Mouse (Mus musculus): ENCODE measurements around the gene Asxl2. TPM values are rescaled to one million over a fixed set of nuclear protein-coding genes. Genes with fewer than 3 reads are reported as not detected.

The Asxl2 gene
- total RNA-seq, 4 experiments from 2014 or later, result 15.8 to 19.9 (median 18.4) TPM

DNA sequence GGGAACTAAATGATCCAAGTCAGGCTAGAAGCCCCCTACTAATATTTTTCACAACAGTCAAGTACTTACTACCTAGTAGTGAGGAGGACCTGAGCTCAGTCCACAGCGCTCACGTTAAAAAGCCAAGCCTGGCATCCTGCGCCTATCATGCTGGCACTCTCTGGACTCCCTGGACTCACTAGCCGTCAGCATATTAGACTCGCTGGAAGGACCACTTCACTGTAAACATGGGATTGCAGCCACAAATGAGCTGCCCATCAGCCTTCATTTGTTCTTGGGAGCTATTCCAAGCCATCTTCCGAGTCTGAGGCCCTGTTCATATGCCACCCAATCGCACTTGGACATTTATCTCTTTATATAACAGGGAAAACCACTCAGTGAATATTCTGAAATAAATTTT is 114.2 kb downstream of the Asxl2 start:
- DNase-seq (ENCODE audit: low spot score in 2 of 2), result no peak

DNA sequence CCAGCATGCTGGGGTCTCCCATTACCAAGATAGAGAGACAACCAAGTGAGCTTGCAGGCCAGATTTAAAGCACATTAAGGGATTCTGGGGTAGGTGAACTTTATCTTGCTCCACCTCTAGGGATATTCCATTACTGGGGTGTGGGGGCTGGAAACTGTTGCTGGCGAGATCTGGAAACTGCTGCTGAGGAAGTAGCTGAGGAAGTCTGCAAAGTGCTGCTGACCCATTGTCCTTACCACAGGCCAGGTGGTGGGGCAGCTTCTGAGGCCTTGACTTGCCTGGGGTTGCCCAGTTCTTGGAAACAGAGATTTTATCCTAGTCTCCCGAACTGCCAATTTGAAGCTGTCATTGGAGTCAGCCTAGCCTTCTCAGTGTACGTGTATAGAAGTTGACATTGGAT is 118.8 kb downstream of the Asxl2 start:
- no peak for DNase-seq (ENCODE audit: low spot score in 2 of 2)

DNA sequence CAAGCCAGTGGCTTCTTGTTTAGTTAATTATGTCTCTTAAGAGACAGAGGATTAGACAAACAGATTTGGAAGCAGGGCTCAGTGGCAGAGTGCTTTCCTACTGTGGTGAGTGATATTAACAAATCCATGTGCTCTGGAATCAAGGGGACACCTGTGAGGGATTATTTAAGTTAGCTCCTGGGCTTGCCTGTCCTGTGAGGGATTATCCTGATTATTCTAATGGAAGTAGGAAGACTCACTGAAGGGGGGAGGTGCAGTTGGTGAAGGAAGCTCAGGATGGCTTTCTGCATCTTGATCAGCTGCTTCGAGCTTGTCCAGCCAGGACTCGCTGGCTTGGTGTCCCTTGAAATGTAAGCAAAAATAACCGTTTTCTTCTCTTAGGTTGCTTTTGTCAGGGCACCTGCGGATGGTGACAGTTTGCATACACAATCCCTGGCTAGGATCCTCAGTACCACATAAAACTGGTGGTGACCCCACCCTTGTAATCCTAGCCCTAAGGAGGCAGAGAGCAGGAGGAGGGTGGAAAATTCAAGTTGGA is 119.5 kb downstream of the Asxl2 start:
- no peak for DNase-seq (ENCODE audit: low spot score in 2 of 2)

DNA sequence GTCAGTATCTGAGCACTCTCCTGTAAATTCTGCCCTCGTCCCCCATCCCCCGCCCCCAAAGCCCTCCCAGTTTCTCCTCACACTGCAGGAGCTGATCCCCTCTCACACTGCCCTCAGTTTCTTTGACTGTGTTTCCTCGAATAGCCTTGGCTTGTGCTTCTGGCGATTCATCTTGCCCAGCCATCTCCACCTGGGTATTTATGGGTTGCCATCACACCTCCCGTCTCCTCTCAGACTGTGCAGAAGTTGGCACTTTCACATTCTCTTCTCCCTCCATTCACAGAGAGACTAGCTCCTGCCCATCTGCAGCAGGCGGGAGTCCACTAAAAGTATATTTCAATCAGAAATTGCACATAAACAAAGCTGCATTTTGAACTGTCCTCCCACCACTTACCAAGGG is 120.1 kb downstream of the Asxl2 start:
- no peak for DNase-seq (ENCODE audit: low spot score in 2 of 2)

DNA sequence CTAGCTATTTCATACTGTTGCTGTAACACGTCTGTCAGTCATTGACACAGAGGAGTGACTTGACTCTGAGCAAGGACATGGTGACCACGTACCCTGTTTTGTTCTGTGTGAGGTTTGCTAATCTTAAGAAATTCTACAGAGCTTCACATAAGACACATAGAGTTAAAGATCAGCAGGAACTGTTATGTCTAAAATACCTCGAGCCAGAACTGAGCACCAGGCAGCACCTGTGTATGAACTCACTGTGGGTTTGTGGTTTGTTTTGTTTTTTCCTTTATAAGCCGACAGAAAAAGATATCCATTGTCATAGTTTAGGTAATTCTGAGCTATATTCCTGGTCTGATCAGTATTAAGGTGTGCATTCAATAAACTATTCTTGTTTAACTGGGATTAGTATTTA is 120.8 kb downstream of the Asxl2 start:
- DNase-seq (ENCODE audit: low spot score in 2 of 2), result no peak

DNA sequence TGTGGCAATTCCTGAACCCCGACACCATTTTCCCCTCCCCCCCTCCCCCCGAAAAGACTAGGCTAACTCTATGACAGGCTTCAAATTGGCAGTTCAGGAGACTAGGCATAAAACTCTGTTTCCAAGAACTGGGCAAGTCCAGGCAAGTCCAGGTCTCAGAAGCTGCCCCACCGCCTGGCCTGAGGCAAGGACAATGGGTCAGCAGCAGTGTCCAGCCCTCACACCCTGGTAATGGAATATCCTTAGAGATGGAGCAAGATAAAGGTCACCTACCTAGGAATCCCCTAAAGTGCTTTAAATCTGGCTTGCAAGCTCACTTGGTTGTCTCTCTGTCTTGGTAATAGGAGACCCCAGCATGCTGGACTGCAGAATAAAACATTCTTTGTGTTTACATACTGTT is 121.3 kb downstream of the Asxl2 start:
- no peak for DNase-seq (ENCODE audit: low spot score in 2 of 2)

DNA sequence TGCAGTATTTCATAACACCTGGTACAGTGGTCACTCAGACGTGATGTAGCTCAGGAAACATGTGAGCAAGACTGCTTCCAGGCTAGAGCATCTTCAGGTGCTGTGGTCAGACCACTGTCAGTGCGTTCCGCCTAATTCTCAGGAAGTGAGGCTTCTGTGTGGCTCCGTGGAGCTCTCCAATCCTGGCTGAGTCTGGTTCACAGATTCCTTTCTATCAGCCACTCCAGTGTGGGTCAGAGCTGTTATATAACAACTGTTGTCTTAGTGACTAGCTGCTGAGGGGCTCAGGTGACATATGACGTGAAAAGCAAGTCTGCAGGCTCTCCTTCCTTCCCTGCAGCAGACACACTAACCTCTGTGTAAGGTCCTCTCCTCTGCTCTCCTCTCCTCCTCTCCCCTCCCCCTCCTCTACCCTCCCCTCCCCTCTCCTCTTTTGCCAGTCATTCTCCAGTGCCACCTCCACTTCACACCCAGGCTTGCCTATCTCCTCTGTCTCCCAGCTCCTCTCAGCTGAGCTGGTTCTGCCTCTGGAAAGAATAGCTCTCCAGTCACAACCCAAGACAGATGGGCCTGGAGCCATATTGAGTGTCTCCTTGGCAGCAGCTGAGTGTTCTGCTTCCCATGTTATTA is 122.0 kb downstream of the Asxl2 start:
- no peak for DNase-seq (ENCODE audit: low spot score in 2 of 2)

DNA sequence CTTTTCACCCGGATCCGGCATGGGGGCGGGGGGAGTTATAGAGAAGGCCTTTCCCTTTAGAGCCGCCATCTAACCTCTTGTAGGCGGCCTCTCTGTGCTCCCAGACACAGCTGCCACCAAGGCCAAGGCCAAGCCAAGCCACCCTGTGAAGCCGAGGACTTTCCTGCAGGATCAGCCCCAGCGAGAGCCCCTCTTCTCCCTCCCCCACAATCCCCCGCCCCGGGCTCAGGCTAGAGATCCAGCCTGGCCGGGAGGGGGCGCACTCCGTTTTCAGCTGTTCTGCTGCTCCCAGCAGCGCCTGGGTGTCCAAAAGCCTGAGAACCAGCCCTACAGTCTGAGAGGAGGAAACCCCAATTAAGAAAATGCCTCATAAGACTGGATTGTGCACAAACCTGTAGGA is 123.6 kb downstream of the Asxl2 start:
- no peak for DNase-seq (ENCODE audit: low spot score in 2 of 2)

Other genes with a start within 250 kb of the Asxl2 start
- 100 to 1,000 TPM; 283 to 320 (median 303) TPM for gene Rab10, start 116.9 kb upstream of the Asxl2 start, total RNA-seq (2022)
- 10 to 100 TPM; 27.2 to 48.0 (median 33.1) TPM for gene Kif3c, start 61.7 kb upstream of the Asxl2 start, total RNA-seq (2022)
- gene Dtnb, start 145.5 kb downstream of the Asxl2 start, total RNA-seq (2022), result 1 to 10 TPM; 1.4 to 9.8 (median 5.4) TPM

Data from gastrocnemius, adult 8-10 months (tissue).